Mouse (Mus musculus) liver, postnatal 0 days (tissue): Measurements from ENCODE around the gene Dock6.

Source experiments
- CTCF ChIP-seq: sonication (generic); IDR thresholded peaks from 2 replicates; pipeline ENCODE4 v1.5.1; 2016; ENCODE audit warnings: antibody characterized with exemption, low read depth
- EP300 ChIP-seq: IDR thresholded peaks from 2 replicates; pipeline ENCODE4 v1.6.1; 2016; ENCODE audit warnings: antibody characterized with exemption, low read depth, mild to moderate bottlenecking

DNA sequence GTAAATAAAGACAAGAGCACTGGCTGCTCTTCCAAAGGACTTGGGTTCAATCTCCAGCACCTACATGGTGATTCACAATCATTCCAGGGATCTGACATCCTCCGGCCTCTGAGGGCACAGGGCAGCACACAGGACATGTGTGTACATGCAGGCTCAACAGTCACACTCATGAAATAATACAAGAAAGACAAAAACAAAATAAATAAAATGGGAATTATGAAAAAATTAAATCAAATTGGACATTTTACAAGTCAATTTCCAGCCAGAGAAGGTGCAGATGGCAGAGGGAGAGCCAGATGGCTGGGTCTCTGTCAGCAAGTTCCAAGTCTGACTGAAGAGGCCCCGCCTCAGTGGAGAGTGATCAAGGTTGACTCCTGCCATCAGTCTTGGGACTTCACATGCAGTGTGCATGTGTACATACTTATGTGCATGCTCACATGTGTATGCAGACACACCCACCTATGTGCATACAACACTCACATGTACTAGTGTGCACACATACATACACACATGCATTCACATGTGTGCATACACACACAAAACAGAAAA is 33.2 kb downstream of the Dock6 start:
- no peak for TF ChIP-seq EP300
- TF ChIP-seq CTCF: no peak
